Mouse (Mus musculus) hindbrain, embryonic 14.5 days (tissue): ENCODE data around the gene Gm13272. TPM values are rescaled to one million over a fixed set of nuclear protein-coding genes. Genes with fewer than 3 reads are reported as not detected.
"Not testable (repeated sequence)": the region's sequence is repeated elsewhere in the genome, so short reads cannot be mapped to it uniquely, and the experiment has no call there.

Experiments
- ATAC-seq: fragments of 200-750 bp; cut with Nextera tagmentation; 2 replicates; pipeline ENCODE4 v1.8.0; 2017; ENCODE audit warnings: moderate number of reproducible peaks, mild to moderate bottlenecking, moderate TSS enrichment, moderate library complexity; ENCODE audit not compliant: low FRiP score
- DNase-seq: peaks from one replicate; pipeline ENCODE4 v3.0.0-alpha.2; 2015; ENCODE audit warnings: low spot score
- H3K27ac ChIP-seq: fragments of 300-500 bp; sonication (generic); 2 replicates; pipeline ENCODE4 v1.5.1; 2014; ENCODE audit warnings: mild to moderate bottlenecking, moderate library complexity
- H3K27me3 ChIP-seq: fragments of 300-500 bp; sonication (generic); 2 replicates; pipeline ENCODE4 v1.6.1; 2014; ENCODE audit warnings: mild to moderate bottlenecking, low read length, mixed read lengths; ENCODE audit not compliant: control insufficient read depth, insufficient read depth
- H3K36me3 ChIP-seq: fragments of 300-500 bp; sonication (generic); replicated peaks from 2 replicates; pipeline ENCODE4 v1.6.1; 2014; ENCODE audit not compliant: control insufficient read depth, insufficient read depth
- H3K4me1 ChIP-seq: fragments of 300-500 bp; sonication (generic); replicated peaks from 2 replicates; pipeline ENCODE4 v1.6.1; 2014; ENCODE audit warnings: antibody characterized with exemption, low read length, mixed read lengths; ENCODE audit not compliant: control insufficient read depth, insufficient read depth
- H3K4me2 ChIP-seq: fragments of 300-500 bp; sonication (generic); replicated peaks from 2 replicates; pipeline ENCODE4 v1.6.1; 2014; ENCODE audit warnings: mild to moderate bottlenecking, moderate library complexity
- H3K4me3 ChIP-seq: fragments of 300-500 bp; sonication (generic); replicated peaks from 2 replicates; pipeline ENCODE4 v1.5.1; 2014; ENCODE audit warnings: mild to moderate bottlenecking, low read length
- H3K9ac ChIP-seq: fragments of 300-500 bp; sonication (generic); 2 replicates; pipeline ENCODE4 v1.6.1; 2014
- H3K9me3 ChIP-seq: fragments of 300-500 bp; sonication (generic); 2 replicates; pipeline ENCODE4 v1.6.1; 2016; ENCODE audit warnings: low read length; ENCODE audit not compliant: control insufficient read depth
- WGBS: fragments of 180-500 bp; shearing (Covaris S2); extraction: QIAGEN DNeasy Blood & Tissue Kit; methylation state at CpG from one replicate; pipeline ENCODE4 v1.1.7; 2014; 5-methylcytosine and 5-hydroxymethylcytosine counted together
- polyA plus RNA-seq: library from polyadenylated mRNA; unstranded; fragments of >200 nt; fragmentation: Nextera tagmentation; extraction: Ambion mirVana; gene quantifications from 2 replicates; pipeline ENCODE4 v1.2.1, GENCODE M21; 2014

Gm13272 gene
- polyA plus RNA-seq, 1 experiment from 2014 or later: not detected

GRCm38 (mm10) chr4:88780320-88780719 lies 670 bp downstream of the Gm13272 start:
- 45% methylated on average over 12 of the region's 18 CpGs for WGBS
- not testable (repeated sequence) for ATAC-seq, DNase-seq, H3K4me3 ChIP-seq, H3K36me3 ChIP-seq, H3K4me1 ChIP-seq, H3K27me3 ChIP-seq, H3K9ac ChIP-seq, H3K9me3 ChIP-seq, H3K4me2 ChIP-seq, H3K27ac ChIP-seq

DNA sequence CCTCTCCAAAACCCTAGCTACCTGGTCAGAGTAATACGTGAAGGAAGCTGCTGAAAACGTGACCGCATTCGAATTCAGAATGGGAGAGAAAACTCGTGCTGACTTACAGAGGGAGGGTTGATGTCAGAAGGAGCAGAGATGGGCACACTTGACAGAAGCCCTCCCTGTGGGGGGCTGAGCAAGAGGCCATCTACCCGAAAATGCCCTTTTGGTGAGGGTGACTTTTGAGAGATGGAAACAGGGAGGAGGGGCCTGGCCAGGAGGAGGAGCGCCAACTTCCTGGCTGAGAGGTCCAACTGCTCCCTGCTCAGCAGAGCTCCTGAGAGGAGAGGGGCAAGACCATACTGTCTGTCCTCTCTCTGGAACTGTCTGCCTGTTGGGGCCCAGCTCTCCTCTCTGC lies 2.2 kb downstream of the Gm13272 start, which contains the start of gene Ifnz:
Ifnz (plus strand) TSS at position 301 of the 400 bp plus-strand sequence.
- H3K4me1 ChIP-seq, H3K27me3 ChIP-seq, H3K4me3 ChIP-seq, ATAC-seq, H3K9me3 ChIP-seq, H3K36me3 ChIP-seq, DNase-seq, H3K9ac ChIP-seq, H3K27ac ChIP-seq: not testable (repeated sequence)
- H3K4me2 ChIP-seq: peak within 1 kb of the TSS; percentile 40
- 20% methylated on average over 4 of the region's 7 CpGs for WGBS

GRCm38 (mm10) chr4:88782335-88782734 lies 2.7 kb downstream of the Gm13272 start:
- H3K27ac ChIP-seq, H3K4me3 ChIP-seq, H3K36me3 ChIP-seq, H3K9ac ChIP-seq, DNase-seq, H3K27me3 ChIP-seq, H3K9me3 ChIP-seq, H3K4me1 ChIP-seq, ATAC-seq: not testable (repeated sequence)
- peak overlapping the region; percentile 40 for H3K4me2 ChIP-seq
- WGBS: no CpG with 5 or more reads among the region's 31 CpGs

DNA sequence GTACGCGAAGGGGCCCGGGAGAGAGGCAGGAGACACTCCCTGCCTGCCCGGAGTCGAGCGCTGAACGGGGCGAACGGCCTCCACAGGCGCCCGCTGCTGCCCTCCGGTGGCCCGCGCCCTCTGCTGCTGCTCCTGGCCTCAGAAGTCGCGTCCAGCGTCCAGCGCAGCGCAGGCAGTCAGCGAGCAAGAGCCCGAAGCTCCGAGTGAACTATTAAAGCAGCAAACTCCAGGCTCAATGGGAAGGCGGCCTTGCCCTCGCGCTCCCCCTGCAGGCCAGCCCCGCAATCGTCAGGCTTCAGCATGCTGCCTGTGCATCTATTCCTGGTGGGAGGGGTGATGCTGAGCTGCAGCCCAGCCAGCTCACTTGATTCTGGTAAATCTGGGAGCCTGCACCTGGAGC lies 5.8 kb downstream of the Gm13272 start, which contains the start of gene Gm13276:
Gm13276 (plus strand) TSS at position 301 of the 400 bp plus-strand sequence.
- not testable (repeated sequence) for H3K9me3 ChIP-seq, H3K36me3 ChIP-seq, ATAC-seq, H3K27ac ChIP-seq, H3K4me3 ChIP-seq, H3K27me3 ChIP-seq, DNase-seq, H3K4me1 ChIP-seq, H3K4me2 ChIP-seq, H3K9ac ChIP-seq
- no CpG with 5 or more reads among the region's 27 CpGs for WGBS

GRCm38 (mm10) chr4:88788402-88788801 lies 8.8 kb downstream of the Gm13272 start, which contains the start of gene Gm13277:
Gm13277 (plus strand) TSS chr4:88788632.
- H3K27me3 ChIP-seq, H3K36me3 ChIP-seq, H3K27ac ChIP-seq, H3K4me3 ChIP-seq, H3K4me1 ChIP-seq, H3K9ac ChIP-seq, H3K9me3 ChIP-seq, ATAC-seq, H3K4me2 ChIP-seq, DNase-seq: not testable (repeated sequence)
- 0% methylated on average over 4 of the region's 28 CpGs for WGBS

DNA sequence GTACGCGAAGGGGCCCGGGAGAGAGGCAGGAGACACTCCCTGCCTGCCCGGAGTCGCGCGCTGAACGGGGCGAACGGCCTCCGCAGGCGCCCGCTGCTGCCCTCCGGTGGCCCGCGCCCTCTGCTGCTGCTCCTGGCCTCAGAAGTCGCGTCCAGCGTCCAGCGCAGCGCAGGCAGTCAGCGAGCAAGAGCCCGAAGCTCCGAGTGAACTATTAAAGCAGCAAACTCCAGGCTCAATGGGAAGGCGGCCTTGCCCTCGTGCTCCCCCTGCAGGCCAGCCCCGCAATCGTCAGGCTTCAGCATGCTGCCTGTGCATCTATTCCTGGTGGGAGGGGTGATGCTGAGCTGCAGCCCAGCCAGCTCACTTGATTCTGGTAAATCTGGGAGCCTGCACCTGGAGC lies 11.6 kb downstream of the Gm13272 start, which contains the start of gene Gm13278:
Gm13278 (plus strand) TSS at position 301 of the 400 bp plus-strand sequence.
- WGBS: no CpG with 5 or more reads among the region's 28 CpGs
- H3K27ac ChIP-seq, H3K4me3 ChIP-seq, H3K36me3 ChIP-seq, H3K4me1 ChIP-seq, H3K9ac ChIP-seq, H3K4me2 ChIP-seq, ATAC-seq, H3K27me3 ChIP-seq, DNase-seq, H3K9me3 ChIP-seq: not testable (repeated sequence)

DNA sequence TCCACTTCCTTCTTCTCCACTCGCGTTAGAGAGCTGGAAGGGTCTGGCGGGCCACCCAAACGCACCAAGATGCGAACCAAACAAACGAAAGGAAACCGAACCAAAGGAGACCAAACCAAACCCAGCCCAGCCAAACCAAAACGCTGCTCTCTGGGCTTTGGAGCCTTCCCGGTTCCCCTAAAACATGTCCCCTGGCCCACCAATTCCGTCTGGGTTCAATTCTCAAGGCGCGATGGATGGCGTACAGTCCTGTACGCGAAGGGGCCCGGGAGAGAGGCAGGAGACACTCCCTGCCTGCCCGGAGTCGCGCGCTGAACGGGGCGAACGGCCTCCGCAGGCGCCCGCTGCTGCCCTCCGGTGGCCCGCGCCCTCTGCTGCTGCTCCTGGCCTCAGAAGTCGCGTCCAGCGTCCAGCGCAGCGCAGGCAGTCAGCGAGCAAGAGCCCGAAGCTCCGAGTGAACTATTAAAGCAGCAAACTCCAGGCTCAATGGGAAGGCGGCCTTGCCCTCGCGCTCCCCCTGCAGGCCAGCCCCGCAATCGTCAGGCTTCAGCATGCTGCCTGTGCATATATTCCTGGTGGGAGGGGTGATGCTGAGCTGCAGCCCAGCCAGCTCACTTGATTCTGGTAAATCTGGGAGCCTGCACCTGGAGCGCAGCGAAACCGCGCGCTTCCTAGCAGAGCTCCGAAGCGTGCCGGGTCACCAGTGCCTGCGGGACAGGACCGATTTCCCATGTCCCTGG lies 14.5 kb downstream of the Gm13272 start, which contains the start of gene Gm13275:
Gm13275 (plus strand) TSS at position 552 of the 740 bp plus-strand sequence.
- H3K9ac ChIP-seq, H3K36me3 ChIP-seq, DNase-seq, ATAC-seq, H3K4me2 ChIP-seq, H3K4me1 ChIP-seq, H3K9me3 ChIP-seq, H3K27me3 ChIP-seq, H3K4me3 ChIP-seq, H3K27ac ChIP-seq: not testable (repeated sequence)
- WGBS: 1% methylated on average over 11 of the region's 52 CpGs

DNA sequence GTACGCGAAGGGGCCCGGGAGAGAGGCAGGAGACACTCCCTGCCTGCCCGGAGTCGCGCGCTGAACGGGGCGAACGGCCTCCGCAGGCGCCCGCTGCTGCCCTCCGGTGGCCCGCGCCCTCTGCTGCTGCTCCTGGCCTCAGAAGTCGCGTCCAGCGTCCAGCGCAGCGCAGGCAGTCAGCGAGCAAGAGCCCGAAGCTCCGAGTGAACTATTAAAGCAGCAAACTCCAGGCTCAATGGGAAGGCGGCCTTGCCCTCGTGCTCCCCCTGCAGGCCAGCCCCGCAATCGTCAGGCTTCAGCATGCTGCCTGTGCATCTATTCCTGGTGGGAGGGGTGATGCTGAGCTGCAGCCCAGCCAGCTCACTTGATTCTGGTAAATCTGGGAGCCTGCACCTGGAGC lies 17.4 kb downstream of the Gm13272 start, which contains the start of gene Gm13279:
Gm13279 (plus strand) TSS at position 301 of the 400 bp plus-strand sequence.
- H3K4me1 ChIP-seq, ATAC-seq, H3K9me3 ChIP-seq, H3K27me3 ChIP-seq, DNase-seq, H3K9ac ChIP-seq, H3K4me3 ChIP-seq, H3K27ac ChIP-seq, H3K4me2 ChIP-seq, H3K36me3 ChIP-seq: not testable (repeated sequence)
- WGBS: no CpG with 5 or more reads among the region's 28 CpGs

- not testable (repeated sequence) for H3K9me3 ChIP-seq, DNase-seq, H3K4me3 ChIP-seq, H3K4me2 ChIP-seq, H3K27me3 ChIP-seq, H3K27ac ChIP-seq, ATAC-seq, H3K9ac ChIP-seq, H3K36me3 ChIP-seq, H3K4me1 ChIP-seq
- WGBS: 13% methylated on average over 3 of the region's 7 CpGs
Measured at GRCm38 (mm10) chr4:88799365-88799764, 19.7 kb downstream of the Gm13272 start, which contains the start of gene Gm13285. Gm13285 (plus strand) TSS chr4:88799665.
